Mouse (Mus musculus) midbrain, embryonic 14.5 days (tissue): Measurements from ENCODE around the gene Tmem200a. TPM values are rescaled to one million over a fixed set of nuclear protein-coding genes. Genes with fewer than 3 reads are reported as not detected.

Experiments
- ATAC-seq: fragments of 200-750 bp; cut with Nextera tagmentation; 2 replicates; pipeline ENCODE4 v1.8.0; 2017; ENCODE audit warnings: moderate number of reproducible peaks, moderate library complexity; ENCODE audit not compliant: low FRiP score, low TSS enrichment
- DNase-seq: peaks from one replicate; pipeline ENCODE4 v3.0.0-alpha.2; 2015
- H3K27ac ChIP-seq: fragments of 300-500 bp; sonication (generic); replicated peaks from 2 replicates; pipeline ENCODE4 v1.5.1; 2014; ENCODE audit warnings: mild to moderate bottlenecking, low read depth, low read length, moderate library complexity
- H3K27me3 ChIP-seq: fragments of 300-500 bp; sonication (generic); 2 replicates; pipeline ENCODE4 v1.6.1; 2014; ENCODE audit warnings: low read length, control low read depth, mixed read lengths; ENCODE audit not compliant: control insufficient read depth, insufficient read depth
- H3K36me3 ChIP-seq: fragments of 300-500 bp; sonication (generic); 2 replicates; pipeline ENCODE4 v1.6.1; 2014; ENCODE audit warnings: low read length, control low read depth; ENCODE audit not compliant: control insufficient read depth, insufficient read depth
- H3K4me1 ChIP-seq: fragments of 300-500 bp; sonication (generic); 2 replicates; pipeline ENCODE4 v1.6.1; 2014; ENCODE audit warnings: mild to moderate bottlenecking, antibody characterized with exemption, low read length, control low read depth; ENCODE audit not compliant: control insufficient read depth, insufficient read depth
- H3K4me2 ChIP-seq: fragments of 300-500 bp; sonication (generic); 2 replicates; pipeline ENCODE4 v1.6.1; 2014; ENCODE audit warnings: mild to moderate bottlenecking, low read length, moderate library complexity
- H3K4me3 ChIP-seq: fragments of 300-500 bp; sonication (generic); replicated peaks from 2 replicates; pipeline ENCODE4 v1.5.1; 2014; ENCODE audit warnings: low read depth, low read length
- H3K9ac ChIP-seq: fragments of 300-500 bp; sonication (generic); replicated peaks from 2 replicates; pipeline ENCODE4 v1.6.1; 2014; ENCODE audit warnings: mild to moderate bottlenecking, low read length, moderate library complexity
- H3K9me3 ChIP-seq: fragments of 300-500 bp; sonication (generic); 2 replicates; pipeline ENCODE4 v1.6.1; 2016; ENCODE audit warnings: low read length, control low read depth, mixed read lengths; ENCODE audit not compliant: control insufficient read depth
- WGBS: fragments of 180-500 bp; shearing (Covaris S2); extraction: QIAGEN DNeasy Blood & Tissue Kit; methylation state at CpG from one replicate; pipeline ENCODE4 v1.1.7; 2014; 5-methylcytosine and 5-hydroxymethylcytosine counted together
- polyA plus RNA-seq: library from polyadenylated mRNA; unstranded; fragments of >200 nt; fragmentation: Nextera tagmentation; extraction: Ambion mirVana; gene quantifications from 2 replicates; pipeline ENCODE4 v1.2.1, GENCODE M21; 2014

Tmem200a gene
- polyA plus RNA-seq, 1 experiment from 2014 or later = 37.7 TPM

- Histone ChIP-seq H3K27ac (no peak overlapping the region), H3K4me3 (no peak overlapping the region), H3K4me2 (no peak overlapping the region), H3K27me3 (no peaks in the 10 kb centered on the region), H3K9ac (no peak overlapping the region), H3K36me3 (no peaks in the 10 kb centered on the region), H3K9me3 (no peaks in the 10 kb centered on the region), H3K4me1 (peaks cover 7% of the 10 kb centered on the region; the same call in 1 of the 2 replicates)
- DNase-seq (peak; percentile 22), ATAC-seq (no peak)
- WGBS = 31% methylated on average over 2 of the region's 2 CpGs
Observed at GRCm38 (mm10) chr10:25877731-25878130, 201.1 kb downstream of the Tmem200a start.

- ATAC-seq (no peak), DNase-seq (peak; percentile 43)
- Histone ChIP-seq H3K9me3 (no peaks in the 10 kb centered on the region), H3K4me2 (no peak overlapping the region), H3K4me1 (peaks cover 7% of the 10 kb centered on the region; the same call in 1 of the 2 replicates), H3K27ac (no peak overlapping the region), H3K9ac (no peak overlapping the region), H3K27me3 (no peaks in the 10 kb centered on the region), H3K4me3 (no peak overlapping the region), H3K36me3 (no peaks in the 10 kb centered on the region)
- WGBS = 16% methylated on average over 3 of the region's 3 CpGs
Observed at GRCm38 (mm10) chr10:25876809-25877208, 202.0 kb downstream of the Tmem200a start.

GRCm38 (mm10) chr10:25868739-25869138 is 210.1 kb downstream of the Tmem200a start:
- no peak overlapping the region for H3K4me2 ChIP-seq
- H3K4me3 ChIP-seq = no peak overlapping the region
- no peaks in the 10 kb centered on the region for H3K4me1 ChIP-seq
- no peaks in the 10 kb centered on the region for H3K9me3 ChIP-seq
- H3K9ac ChIP-seq = no peak overlapping the region
- ATAC-seq (no peak), DNase-seq (peak; percentile 18)
- H3K27ac ChIP-seq = no peak overlapping the region
- H3K36me3 ChIP-seq = no peaks in the 10 kb centered on the region
- H3K27me3 ChIP-seq = no peaks in the 10 kb centered on the region
- WGBS = 24% methylated on average over 6 of the region's 6 CpGs

Other genes with a start within 250 kb of the Tmem200a start
- gene Gm9767, start 797 bp downstream of the Tmem200a start, polyA plus RNA-seq = 0.78 and 2.1 TPM in 2 replicates
- gene Samd3, start 150.7 kb upstream of the Tmem200a start, polyA plus RNA-seq = 0.59 and 0.74 TPM in 2 replicates